Mouse (Mus musculus) limb, embryonic 13.5 days (tissue): ENCODE measurements around the gene Zfp512b. TPM values are rescaled to one million over a fixed set of nuclear protein-coding genes. Genes with fewer than 3 reads are reported as not detected.

Experiments used
- microRNA-seq: library from miRNA; unstranded; fragments of <30 nt; microRNA quantifications from one replicate; pipeline ENCODE4, GENCODE M21; 2016
- polyA plus RNA-seq: library from polyadenylated mRNA; unstranded; fragments of >200 nt; fragmentation: Nextera tagmentation; extraction: Ambion mirVana; gene quantifications from 2 replicates; pipeline ENCODE4 v1.2.1, GENCODE M21; 2015

Zfp512b gene
- polyA plus RNA-seq, 1 experiment from 2014 or later, result 69.4 TPM

Small RNA genes lying within 50 kb of the gene (microRNA-seq; reads per million reads assigned to microRNA genes)
- not detected for gene Mir7006

Other genes with a start within 250 kb of the Zfp512b start
- 43.9 and 49.5 TPM in 2 replicates for gene Zgpat, start 227.9 kb downstream of the Zfp512b start, polyA plus RNA-seq
- gene Arfrp1, start 227.4 kb downstream of the Zfp512b start, polyA plus RNA-seq, result 77.1 and 79.2 TPM in 2 replicates
- 26.5 and 28.1 TPM in 2 replicates for gene Lime1, start 212.7 kb downstream of the Zfp512b start, polyA plus RNA-seq
- 5.7 and 6.1 TPM in 2 replicates for gene Zbtb46, start 133.4 kb downstream of the Zfp512b start, polyA plus RNA-seq
- 0.08 and 0.18 TPM in 2 replicates for gene Abhd16b, start 99.6 kb downstream of the Zfp512b start, polyA plus RNA-seq
- gene Tpd52l2, start 95.7 kb downstream of the Zfp512b start, polyA plus RNA-seq, result 162 and 169 TPM in 2 replicates
- gene Dnajc5, start 72.3 kb downstream of the Zfp512b start, polyA plus RNA-seq, result 101 and 102 TPM in 2 replicates
- 43.5 and 46.2 TPM in 2 replicates for gene Uckl1, start 7.9 kb downstream of the Zfp512b start, polyA plus RNA-seq
- 70.5 and 71.5 TPM in 2 replicates for gene Prpf6, start 935 bp downstream of the Zfp512b start, polyA plus RNA-seq
- gene Samd10, start 6.4 kb upstream of the Zfp512b start, polyA plus RNA-seq, result 7.8 and 8.6 TPM in 2 replicates
- gene Gm29797, start 64.2 kb upstream of the Zfp512b start, polyA plus RNA-seq, result 0.53 TPM in 1 of 2 replicates, not detected in the other
- gene Sox18, start 78.8 kb upstream of the Zfp512b start, polyA plus RNA-seq, result 28.5 and 30.0 TPM in 2 replicates
- 33.3 and 34.3 TPM in 2 replicates for gene Tcea2, start 87.5 kb upstream of the Zfp512b start, polyA plus RNA-seq
- gene Rgs19, start 101.2 kb upstream of the Zfp512b start, polyA plus RNA-seq, result 79.0 and 82.0 TPM in 2 replicates
- gene Lkaaear1, start 105.6 kb upstream of the Zfp512b start, polyA plus RNA-seq, result not detected in 2 replicates
- gene Oprl1, start 122.2 kb upstream of the Zfp512b start, polyA plus RNA-seq, result 1.2 and 1.4 TPM in 2 replicates
- gene Myt1, start 170.5 kb upstream of the Zfp512b start, polyA plus RNA-seq, result 0.06 and 0.38 TPM in 2 replicates
- 37.8 and 40.6 TPM in 2 replicates for gene Pcmtd2, start 245.1 kb upstream of the Zfp512b start, polyA plus RNA-seq